Mouse (Mus musculus) kidney, embryonic 15.5 days (tissue): ENCODE results near the gene Sh3bp5. TPM values are rescaled to one million over a fixed set of nuclear protein-coding genes. Genes with fewer than 3 reads are reported as not detected.
"Not testable (repeated sequence)": the region's sequence is repeated elsewhere in the genome, so short reads cannot be mapped to it uniquely, and the experiment has no call there.

Experiments
- ATAC-seq: fragments of 200-750 bp; cut with Nextera tagmentation; replicated peaks from 2 replicates; pipeline ENCODE4 v1.8.0; 2017; ENCODE audit warnings: moderate TSS enrichment; ENCODE audit not compliant: low FRiP score
- H3K27ac ChIP-seq: fragments of 300-500 bp; sonication (generic); 2 replicates; pipeline ENCODE4 v1.5.1; 2015; ENCODE audit warnings: mild to moderate bottlenecking, inconsistent platforms
- H3K27me3 ChIP-seq: fragments of 300-500 bp; sonication (generic); 2 replicates; pipeline ENCODE4 v1.6.1; 2015; ENCODE audit warnings: inconsistent platforms
- H3K36me3 ChIP-seq: fragments of 300-500 bp; sonication (generic); 2 replicates; pipeline ENCODE4 v1.6.1; 2015; ENCODE audit warnings: inconsistent platforms
- H3K4me1 ChIP-seq: fragments of 300-500 bp; sonication (generic); 2 replicates; pipeline ENCODE4 v1.6.1; 2015; ENCODE audit warnings: inconsistent platforms
- H3K4me2 ChIP-seq: fragments of 300-500 bp; sonication (generic); 2 replicates; pipeline ENCODE4 v1.6.1; 2015; ENCODE audit warnings: moderate library complexity, mild to moderate bottlenecking, inconsistent platforms
- H3K4me3 ChIP-seq: fragments of 300-500 bp; sonication (generic); replicated peaks from 2 replicates; pipeline ENCODE4 v1.5.1; 2015; ENCODE audit warnings: mild to moderate bottlenecking, inconsistent platforms
- H3K9ac ChIP-seq: fragments of 300-500 bp; sonication (generic); 2 replicates; pipeline ENCODE4 v1.6.1; 2015; ENCODE audit warnings: mild to moderate bottlenecking, inconsistent platforms
- H3K9me3 ChIP-seq: fragments of 300-500 bp; sonication (generic); replicated peaks from 2 replicates; pipeline ENCODE4 v1.6.1; 2016; ENCODE audit warnings: inconsistent platforms
- WGBS: fragments of 180-500 bp; shearing (Covaris S2); methylation state at CpG from one replicate; pipeline ENCODE4 v1.1.7; 2015; ENCODE audit warnings: mixed read lengths; 5-methylcytosine and 5-hydroxymethylcytosine counted together
- polyA plus RNA-seq: library from polyadenylated mRNA; unstranded; fragments of >200 nt; fragmentation: Nextera tagmentation; extraction: Ambion mirVana; gene quantifications from 2 replicates; pipeline ENCODE4 v1.2.1, GENCODE M21; 2015

Gene Sh3bp5
- 30.2 and 33.1 TPM in 2 replicates for polyA plus RNA-seq

GRCm38 (mm10) chr14:31435930-31436693 lies at the start of gene Sh3bp5:
Gene Sh3bp5, minus strand, starts transcription at chr14:31436078.
- Histone ChIP-seq H3K4me1 (peaks cover 47% of the 10 kb centered on the region), H3K9ac (peak within 1 kb of the TSS; percentile 68), H3K27me3 (no peaks in the 10 kb centered on the region), H3K36me3 (no peaks in the 10 kb centered on the region), H3K4me3 (peak within 1 kb of the TSS; percentile 70), H3K4me2 (peak within 1 kb of the TSS; percentile 98), H3K9me3 (no peaks in the 10 kb centered on the region), H3K27ac (peak within 1 kb of the TSS; percentile 75)
- WGBS, result 8% methylated on average over 49 of the region's 49 CpGs
- peak; percentile 94 for ATAC-seq

DNA sequence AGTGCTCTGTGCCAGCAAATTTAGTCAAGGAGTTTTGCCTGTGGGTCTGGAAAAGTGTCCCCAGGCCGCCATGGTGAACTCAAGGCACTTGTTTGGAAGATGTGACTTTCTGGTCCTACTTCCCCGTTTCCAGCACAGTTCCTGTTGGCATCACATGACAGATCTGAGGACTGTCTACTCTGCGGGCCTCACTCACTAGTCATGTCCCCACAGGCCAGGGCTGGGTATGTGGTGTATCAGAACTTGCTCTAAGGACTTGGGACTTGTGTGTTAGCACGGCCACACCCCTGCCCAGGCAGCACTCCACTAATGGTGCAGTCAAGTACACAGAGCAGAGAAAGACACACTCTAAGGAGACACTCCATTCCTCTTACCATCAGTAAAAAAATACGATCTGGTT lies 46.5 kb upstream of the Sh3bp5 start:
- WGBS, result 91% methylated on average over 5 of the region's 5 CpGs
- H3K4me2 ChIP-seq, result no peak overlapping the region

GRCm38 (mm10) chr14:31473297-31473696 lies 37.4 kb upstream of the Sh3bp5 start:
- Histone ChIP-seq H3K4me3 (no peak overlapping the region), H3K4me2 (no peak overlapping the region), H3K27ac (no peak overlapping the region), H3K9ac (no peak overlapping the region), H3K36me3 (peaks cover 6% of the 10 kb centered on the region), H3K9me3 (no peaks in the 10 kb centered on the region), H3K27me3 (no peaks in the 10 kb centered on the region), H3K4me1 (no peaks in the 10 kb centered on the region)
- ATAC-seq, result no peak
- 83% methylated on average over 2 of the region's 2 CpGs for WGBS

More for the DNA sequence above, 46.5 kb upstream of the Sh3bp5 start:
- no peaks in the 10 kb centered on the region for H3K27me3 ChIP-seq
- no peak overlapping the region for H3K9ac ChIP-seq
- H3K4me1 ChIP-seq, result no peaks in the 10 kb centered on the region
- no peak overlapping the region for H3K4me3 ChIP-seq
- ATAC-seq, result no peak
- peaks cover 98% of the 10 kb centered on the region for H3K36me3 ChIP-seq
- H3K27ac ChIP-seq, result no peak overlapping the region
- no peaks in the 10 kb centered on the region for H3K9me3 ChIP-seq

DNA sequence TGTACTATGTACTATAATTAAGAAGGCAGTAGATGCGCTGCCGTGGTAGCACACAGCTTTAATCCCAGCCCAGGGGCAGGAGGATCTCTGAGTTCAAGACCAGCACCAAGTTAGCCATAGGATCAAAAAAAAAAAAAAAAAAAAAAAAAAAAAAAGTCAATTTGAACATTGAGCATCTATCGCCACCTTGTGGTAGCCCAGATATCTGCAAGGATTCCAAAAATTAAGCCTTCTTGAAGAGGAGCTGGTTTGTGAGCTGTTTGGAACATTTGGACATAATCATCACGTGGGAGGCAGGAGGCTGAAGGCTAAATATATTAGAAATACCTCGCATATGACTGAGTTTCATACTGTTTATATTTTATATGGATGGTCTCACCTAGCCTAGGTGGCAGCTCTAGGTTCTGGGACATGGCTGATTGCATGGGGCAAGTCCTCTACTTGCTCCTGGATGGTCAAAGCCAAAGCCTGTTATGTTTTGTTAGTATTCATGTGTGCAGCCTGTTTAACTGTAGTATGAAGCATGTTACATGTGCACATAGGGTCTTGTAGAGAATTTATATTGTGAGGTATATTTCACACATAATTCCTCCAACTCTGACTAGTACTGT lies 36.7 kb upstream of the Sh3bp5 start:
- 7% methylated on average over 5 of the region's 5 CpGs for WGBS
- ATAC-seq, result no peak

DNA sequence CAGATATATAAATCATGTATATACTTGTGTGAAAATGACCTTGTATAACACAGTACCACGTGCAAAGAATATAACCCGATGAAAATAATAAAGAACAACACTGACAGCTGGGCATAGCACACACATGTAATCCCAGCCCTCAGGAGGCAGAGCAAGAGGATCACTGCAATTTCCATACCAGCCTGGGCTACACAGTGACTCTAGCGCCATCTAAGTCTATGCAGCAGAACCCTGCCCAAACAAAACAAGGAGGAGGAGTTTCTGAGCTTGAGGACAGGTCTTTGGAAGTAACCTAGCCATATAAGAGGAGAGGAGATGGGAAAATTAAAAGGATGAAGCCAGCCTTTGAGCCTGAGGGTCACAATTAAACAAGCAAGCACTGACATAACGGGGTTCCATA lies 33.8 kb upstream of the Sh3bp5 start:
- H3K9ac ChIP-seq, result no peak overlapping the region
- no peaks in the 10 kb centered on the region for H3K9me3 ChIP-seq
- H3K4me3 ChIP-seq, result no peak overlapping the region
- no peak overlapping the region for H3K27ac ChIP-seq
- no peak overlapping the region for H3K4me2 ChIP-seq
- H3K36me3 ChIP-seq, result no peaks in the 10 kb centered on the region
- WGBS, result 64% methylated on average over 4 of the region's 4 CpGs
- ATAC-seq, result no peak
- no peaks in the 10 kb centered on the region for H3K4me1 ChIP-seq
- no peaks in the 10 kb centered on the region for H3K27me3 ChIP-seq

More for the DNA sequence above, 36.7 kb upstream of the Sh3bp5 start:
- Histone ChIP-seq H3K4me1 (no peaks in the 10 kb centered on the region), H3K4me2 (no peak overlapping the region), H3K27ac (no peak overlapping the region), H3K4me3 (no peak overlapping the region), H3K9me3 (no peaks in the 10 kb centered on the region), H3K36me3 (no peaks in the 10 kb centered on the region), H3K9ac (no peak overlapping the region), H3K27me3 (no peaks in the 10 kb centered on the region)

DNA sequence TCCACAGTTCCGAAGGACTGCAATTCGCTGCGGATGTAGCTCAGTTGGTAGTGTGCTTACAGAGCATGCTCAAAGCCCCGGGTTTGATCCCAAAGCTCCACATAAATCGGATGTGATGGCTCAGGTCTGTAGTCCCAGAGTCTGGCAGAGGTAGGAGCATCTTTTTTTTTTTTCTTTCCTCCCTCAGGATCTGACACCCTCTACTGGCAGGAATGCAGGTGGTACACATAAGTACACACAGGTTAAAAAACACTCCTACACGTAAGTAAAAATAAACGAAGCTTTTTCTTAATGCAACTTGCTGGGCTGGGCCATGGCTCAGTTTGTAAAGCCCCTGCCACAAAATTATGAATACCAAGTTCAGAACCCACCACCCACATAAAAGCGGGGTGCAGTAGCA lies 28.3 kb upstream of the Sh3bp5 start:
- H3K27ac ChIP-seq, result no peak overlapping the region
- WGBS, result 58% methylated on average over 8 of the region's 8 CpGs
- no peak overlapping the region for H3K9ac ChIP-seq
- peaks cover 3% of the 10 kb centered on the region; the same call in 1 of the 2 replicates for H3K4me1 ChIP-seq
- no peak for ATAC-seq
- H3K27me3 ChIP-seq, result no peaks in the 10 kb centered on the region
- no peaks in the 10 kb centered on the region for H3K9me3 ChIP-seq
- H3K4me3 ChIP-seq, result no peak overlapping the region
- no peak overlapping the region for H3K4me2 ChIP-seq
- H3K36me3 ChIP-seq, result no peaks in the 10 kb centered on the region

DNA sequence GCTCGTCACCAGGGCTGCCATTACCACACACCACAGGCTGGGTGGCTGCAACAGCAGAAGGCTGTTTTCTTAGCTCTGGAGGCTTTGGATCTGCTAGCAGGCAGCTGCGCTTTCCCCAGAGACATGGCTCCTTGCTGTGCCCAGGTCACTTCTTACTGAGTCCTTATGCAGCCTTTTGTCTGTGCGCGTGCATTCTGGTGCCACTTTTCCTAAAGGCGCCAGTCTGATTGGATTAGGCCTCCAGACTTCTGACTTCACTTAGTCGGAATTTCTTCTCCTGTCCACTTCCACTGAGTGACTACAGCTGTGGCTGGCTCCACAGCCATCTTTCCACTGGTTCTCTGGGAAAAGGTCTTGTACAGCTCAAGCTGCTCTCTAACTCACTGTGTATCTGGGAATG lies 27.0 kb upstream of the Sh3bp5 start:
- peak overlapping the region; percentile 75 for H3K27ac ChIP-seq
- no peaks in the 10 kb centered on the region for H3K9me3 ChIP-seq
- H3K27me3 ChIP-seq, result no peaks in the 10 kb centered on the region
- peaks cover 3% of the 10 kb centered on the region; the same call in 1 of the 2 replicates for H3K4me1 ChIP-seq
- no peak overlapping the region for H3K4me3 ChIP-seq
- no peaks in the 10 kb centered on the region for H3K36me3 ChIP-seq
- H3K9ac ChIP-seq, result no peak overlapping the region
- 69% methylated on average over 6 of the region's 6 CpGs for WGBS
- no peak overlapping the region for H3K4me2 ChIP-seq
- peak; percentile 50 for ATAC-seq

DNA sequence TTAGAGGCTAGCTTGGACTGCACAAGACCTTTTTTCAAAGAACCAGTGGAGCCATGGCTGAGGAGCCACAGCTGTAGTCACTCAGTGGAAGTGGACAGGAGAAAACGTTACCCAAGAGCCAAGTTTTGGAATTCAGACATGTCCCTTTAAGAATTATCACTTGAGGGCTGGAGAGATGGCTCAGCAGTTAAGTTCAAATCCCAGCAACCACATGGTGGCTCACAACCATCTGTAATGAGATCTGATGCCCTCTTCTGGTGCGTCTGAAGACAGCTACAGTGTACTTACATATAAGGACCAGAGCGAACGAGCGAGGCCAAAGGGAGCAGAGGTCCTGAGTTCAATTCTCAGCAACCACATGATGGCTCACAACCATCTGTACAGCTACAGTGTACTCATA lies 26.3 kb upstream of the Sh3bp5 start:
- H3K9ac ChIP-seq, H3K4me3 ChIP-seq, H3K9me3 ChIP-seq, H3K4me2 ChIP-seq, ATAC-seq, H3K4me1 ChIP-seq, H3K27ac ChIP-seq, H3K27me3 ChIP-seq, H3K36me3 ChIP-seq: not testable (repeated sequence)
- 72% methylated on average over 5 of the region's 5 CpGs for WGBS

GRCm38 (mm10) chr14:31458006-31458405 lies 22.1 kb upstream of the Sh3bp5 start:
- no peak overlapping the region for H3K9ac ChIP-seq
- no peak for ATAC-seq
- H3K4me2 ChIP-seq, result no peak overlapping the region
- H3K27me3 ChIP-seq, result no peaks in the 10 kb centered on the region
- H3K36me3 ChIP-seq, result no peaks in the 10 kb centered on the region
- WGBS, result 80% methylated on average over 12 of the region's 12 CpGs
- H3K4me1 ChIP-seq, result peaks cover 3% of the 10 kb centered on the region; the same call in 1 of the 2 replicates
- H3K4me3 ChIP-seq, result no peak overlapping the region
- no peak overlapping the region for H3K27ac ChIP-seq
- H3K9me3 ChIP-seq, result no peaks in the 10 kb centered on the region

GRCm38 (mm10) chr14:31456064-31456721 lies 20.3 kb upstream of the Sh3bp5 start:
- ATAC-seq, result no peak
- WGBS, result 83% methylated on average over 6 of the region's 6 CpGs
- no peak overlapping the region for H3K4me3 ChIP-seq
- H3K27ac ChIP-seq, result no peak overlapping the region
- no peaks in the 10 kb centered on the region; the same call in 1 of the 2 replicates for H3K4me1 ChIP-seq
- H3K36me3 ChIP-seq, result no peaks in the 10 kb centered on the region
- H3K27me3 ChIP-seq, result no peaks in the 10 kb centered on the region
- no peak overlapping the region for H3K4me2 ChIP-seq
- H3K9me3 ChIP-seq, result no peaks in the 10 kb centered on the region
- no peak overlapping the region for H3K9ac ChIP-seq

DNA sequence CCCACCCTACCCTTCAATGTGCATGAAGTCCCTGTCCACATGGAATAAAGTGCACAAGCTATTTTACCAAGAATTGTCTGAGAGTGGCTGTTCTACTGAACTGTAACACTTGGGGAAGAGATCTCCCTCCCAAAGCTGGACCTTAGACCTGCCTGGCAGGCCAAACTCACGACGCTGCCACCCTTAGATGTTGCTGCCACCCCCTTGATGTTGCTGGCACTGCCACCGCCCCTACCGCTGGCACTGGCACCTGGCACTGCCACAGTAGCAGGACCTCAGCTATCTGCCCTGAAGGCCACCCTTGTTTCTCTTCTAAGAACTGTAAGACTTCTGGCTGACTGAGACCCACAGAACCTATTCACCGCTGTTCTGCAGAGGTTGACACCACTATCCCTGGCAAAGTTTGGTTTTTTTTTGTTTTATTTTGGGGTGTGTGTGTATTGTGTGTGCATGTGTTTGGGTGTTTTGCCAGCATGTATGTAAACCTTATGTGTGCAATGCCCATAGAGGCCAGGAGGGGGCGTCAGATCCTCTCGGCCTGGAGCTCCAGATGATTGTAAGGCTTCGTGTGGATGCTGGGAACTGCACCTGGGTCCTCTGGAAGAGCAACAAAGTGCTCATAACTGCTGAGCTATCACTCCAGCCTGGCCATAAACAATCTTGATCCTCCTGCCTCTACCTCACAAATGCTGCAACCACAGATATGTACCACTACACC lies 19.1 kb upstream of the Sh3bp5 start:
- H3K36me3 ChIP-seq, result no peaks in the 10 kb centered on the region
- H3K4me1 ChIP-seq, result no peaks in the 10 kb centered on the region; the same call in 1 of the 2 replicates
- ATAC-seq, result no peak
- no peak overlapping the region for H3K27ac ChIP-seq
- no peak overlapping the region for H3K9ac ChIP-seq
- H3K27me3 ChIP-seq, result no peaks in the 10 kb centered on the region
- H3K9me3 ChIP-seq, result no peaks in the 10 kb centered on the region
- 89% methylated on average over 8 of the region's 8 CpGs for WGBS
- no peak overlapping the region for H3K4me2 ChIP-seq
- H3K4me3 ChIP-seq, result no peak overlapping the region

DNA sequence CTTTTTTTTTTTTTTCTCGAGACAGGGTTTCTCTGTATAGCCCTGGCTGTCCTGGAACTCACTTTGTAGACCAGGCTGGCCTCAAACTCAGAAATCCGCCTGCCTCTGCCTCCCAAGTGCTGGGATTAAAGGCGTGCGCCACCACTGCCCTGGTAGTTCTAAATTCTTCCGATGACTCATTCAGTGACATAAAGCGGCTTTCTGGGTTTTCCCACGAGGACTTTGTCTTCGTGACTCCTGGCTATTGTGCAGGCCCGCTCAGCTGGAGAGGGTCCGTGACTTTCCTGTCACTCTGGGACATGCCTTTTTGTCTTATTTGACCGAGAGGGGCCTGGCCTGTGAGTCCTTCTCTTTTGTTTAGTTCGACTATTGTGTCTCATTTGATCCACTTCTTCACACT lies 18.1 kb upstream of the Sh3bp5 start:
- not testable (repeated sequence) for H3K27me3 ChIP-seq, ATAC-seq, H3K36me3 ChIP-seq, H3K9ac ChIP-seq, H3K27ac ChIP-seq, H3K4me2 ChIP-seq, H3K9me3 ChIP-seq, H3K4me1 ChIP-seq, H3K4me3 ChIP-seq
- 89% methylated on average over 12 of the region's 12 CpGs for WGBS
